Mouse (Mus musculus): ENCODE results near the gene Ccdc89. TPM values are rescaled to one million over a fixed set of nuclear protein-coding genes. Genes with fewer than 3 reads are reported as not detected.

The Ccdc89 gene
- total RNA-seq, 2 experiments from 2014 or later: not detected

GRCm38 (mm10) chr7:90461441-90461840, 35.1 kb downstream of the Ccdc89 start:
- ATAC-seq (ENCODE audit: poor library complexity, severe bottlenecking): no peak

GRCm38 (mm10) chr7:90473511-90473910, 47.1 kb downstream of the Ccdc89 start:
- ATAC-seq (ENCODE audit: poor library complexity, severe bottlenecking): no peak

GRCm38 (mm10) chr7:90475793-90476312, 49.5 kb downstream of the Ccdc89 start, which contains the start of gene Tmem126b:
Tmem126b (minus strand) TSS chr7:90476001.
- ATAC-seq (ENCODE audit: poor library complexity, severe bottlenecking): peak; percentile 91

- ATAC-seq (ENCODE audit: poor library complexity, severe bottlenecking): peak; percentile 38; the same call in 1 of the 2 replicates
Observed at GRCm38 (mm10) chr7:90476313-90477245, 50.2 kb downstream of the Ccdc89 start, which contains the start of gene Dlg2. Dlg2 (plus strand) TSS chr7:90476672.

Other genes starting within 250 kb of the Ccdc89 start
- not detected in 2 replicates for gene Ccdc83, start 160.8 kb upstream of the Ccdc89 start, total RNA-seq (2015)
- not detected in 2 replicates for gene Ccdc83, start 160.8 kb upstream of the Ccdc89 start, total RNA-seq (2017)
- gene Sytl2, start 124.3 kb upstream of the Ccdc89 start, total RNA-seq (2015): 1.4 and 1.9 TPM in 2 replicates
- gene Sytl2, start 124.3 kb upstream of the Ccdc89 start, total RNA-seq (2017): 1.7 and 2.3 TPM in 2 replicates
- 74.9 and 89.1 TPM in 2 replicates for gene Crebzf, start 16.2 kb downstream of the Ccdc89 start, total RNA-seq (2015)
- 47.2 and 52.6 TPM in 2 replicates for gene Crebzf, start 16.2 kb downstream of the Ccdc89 start, total RNA-seq (2017)
- gene Tmem126a, start 30.7 kb downstream of the Ccdc89 start, total RNA-seq (2015): 59.0 and 64.5 TPM in 2 replicates
- gene Tmem126a, start 30.7 kb downstream of the Ccdc89 start, total RNA-seq (2017): 20.7 and 31.2 TPM in 2 replicates
- gene Tmem126b, start 49.4 kb downstream of the Ccdc89 start, total RNA-seq (2015): 11.9 and 15.3 TPM in 2 replicates
- 11.9 and 13.5 TPM in 2 replicates for gene Tmem126b, start 49.4 kb downstream of the Ccdc89 start, total RNA-seq (2017)
- gene Dlg2, start 50.1 kb downstream of the Ccdc89 start, total RNA-seq (2015): not detected in 2 replicates
- gene Dlg2, start 50.1 kb downstream of the Ccdc89 start, total RNA-seq (2017): 0.28 and 0.33 TPM in 2 replicates